Mouse (Mus musculus): ENCODE results near the gene Mphosph10.

GRCm38 (mm10) chr7:64357405-64357804, 34.7 kb downstream of the Mphosph10 start:
- TF ChIP-seq CTCF (IDR thresholded peaks at IDR 0.05; ENCODE audit: borderline replicate concordance, extremely low read depth, insufficient read depth, insufficient read length) (no peak), POLR2A (IDR thresholded peaks at IDR 0.05; ENCODE audit: borderline replicate concordance, extremely low read depth, insufficient read depth, insufficient read length, poor library complexity, severe bottlenecking) (no peak)

Measured in brain, embryonic 14.5 days (tissue).